Mouse (Mus musculus) brain, embryonic 14.5 days (tissue): Measurements from ENCODE around the gene Slc44a5.

ENCODE experiments used
- CTCF ChIP-seq: fragments of 200-500 bp; IDR thresholded peaks from 2 replicates; pipeline ENCODE4 v1.5.1; 2012; ENCODE audit warnings: inconsistent platforms, mild to moderate bottlenecking, moderate library complexity, borderline replicate concordance; ENCODE audit not compliant: insufficient read depth, insufficient read length; ENCODE audit errors: extremely low read depth
- POLR2A ChIP-seq: fragments of 200-500 bp; IDR thresholded peaks from 2 replicates; pipeline ENCODE4 v1.6.1; 2012; ENCODE audit warnings: mild to moderate bottlenecking, inconsistent platforms, borderline replicate concordance; ENCODE audit not compliant: poor library complexity, insufficient read depth, insufficient read length, severe bottlenecking; ENCODE audit errors: extremely low read depth

- TF ChIP-seq CTCF (no peak), POLR2A (no peak)
Observed at GRCm38 (mm10) chr3:154111221-154111620, 138.0 kb downstream of the Slc44a5 start.
